Mouse (Mus musculus) retina, postnatal 1 day (tissue): Measurements from ENCODE around the gene Psmd11.
"Not testable (repeated sequence)": the region's sequence is repeated elsewhere in the genome, so short reads cannot be mapped to it uniquely, and the experiment has no call there.

ENCODE experiments used
- DNase-seq: peaks from one replicate; pipeline ENCODE4 v3.0.0-alpha.2; 2012

The Psmd11 gene

GRCm38 (mm10) chr11:80429009-80429475, 627 bp downstream of the Psmd11 start:
- no peak for DNase-seq

DNA sequence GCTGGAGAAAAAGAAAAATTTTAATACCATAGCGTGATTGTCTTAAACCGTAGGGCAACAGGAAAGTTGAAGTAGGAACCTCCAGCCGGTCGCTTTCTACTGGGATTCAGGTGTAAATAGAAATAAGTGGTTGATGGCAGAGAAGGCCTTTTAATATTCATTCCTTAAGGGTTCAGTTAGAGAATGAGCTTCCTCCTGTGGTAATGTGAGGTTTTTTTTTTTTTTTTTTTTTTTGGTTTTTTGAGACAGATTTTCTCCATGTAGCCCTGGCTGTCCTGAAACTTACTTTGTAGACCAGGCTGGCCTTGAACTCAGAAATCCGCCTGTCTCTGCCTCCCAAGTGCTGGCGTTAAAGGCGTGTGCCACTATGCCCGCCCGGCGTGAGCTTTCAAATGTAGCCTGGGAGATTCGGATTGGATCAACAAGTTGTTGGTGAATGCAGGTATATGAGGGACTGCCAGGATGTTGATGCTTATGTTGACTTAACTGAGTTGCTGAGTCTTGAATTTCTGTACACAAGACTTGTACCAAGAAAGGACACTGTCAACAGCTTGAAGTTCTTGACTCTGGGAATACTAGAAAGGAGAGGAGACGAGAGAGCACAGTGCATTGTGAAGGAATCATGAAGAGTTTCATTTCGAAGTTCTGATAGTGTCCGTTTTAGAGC, 1.2 kb downstream of the Psmd11 start:
- DNase-seq = no peak

DNA sequence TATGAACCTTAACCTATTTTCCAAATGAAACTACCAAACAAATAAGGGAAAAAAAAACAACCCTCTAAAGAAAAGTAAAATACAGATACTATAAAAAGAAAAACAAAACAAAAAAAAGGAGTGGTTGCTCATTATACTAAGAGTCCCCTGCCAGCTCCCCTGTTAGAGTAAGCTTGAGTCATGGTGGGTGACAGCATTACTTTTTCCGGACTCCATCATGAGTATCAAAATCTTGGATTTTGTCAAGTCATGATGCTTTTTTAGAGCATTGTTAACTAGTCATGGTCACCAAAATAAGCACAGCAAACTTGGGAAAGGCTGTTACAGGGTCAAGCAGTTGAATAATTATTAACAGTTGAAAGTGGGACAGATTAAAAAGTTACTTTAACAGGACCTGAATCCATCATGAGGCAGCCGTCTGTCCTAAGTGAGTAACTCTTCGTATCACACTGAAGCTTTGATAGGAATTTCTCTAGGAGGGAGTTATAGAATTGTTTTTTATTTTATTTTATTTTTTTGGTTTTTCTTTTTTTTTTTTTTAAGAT, 2.0 kb downstream of the Psmd11 start:
- DNase-seq = no peak

GRCm38 (mm10) chr11:80446916-80447315, 18.5 kb downstream of the Psmd11 start:
- no peak for DNase-seq

DNA sequence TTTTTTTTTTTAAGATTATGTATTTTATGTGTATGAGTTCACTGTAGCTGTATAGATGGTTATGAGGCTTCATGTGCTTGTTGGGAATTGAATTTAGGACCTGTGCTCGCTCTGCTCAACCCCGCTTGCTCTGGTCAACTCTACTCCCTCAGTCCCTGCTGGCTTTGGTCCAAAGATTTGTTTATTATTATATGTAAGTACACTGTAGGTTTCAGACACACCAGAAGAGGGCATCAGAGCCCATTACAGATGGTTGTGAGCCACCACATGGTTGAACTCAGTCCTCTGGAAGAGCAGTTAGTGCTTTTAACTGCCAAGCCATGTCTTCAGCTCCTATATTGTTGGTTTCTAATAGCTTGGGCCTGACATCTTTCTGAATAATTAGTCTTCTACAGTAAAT, 21.4 kb downstream of the Psmd11 start:
- peak; percentile 12 for DNase-seq

DNA sequence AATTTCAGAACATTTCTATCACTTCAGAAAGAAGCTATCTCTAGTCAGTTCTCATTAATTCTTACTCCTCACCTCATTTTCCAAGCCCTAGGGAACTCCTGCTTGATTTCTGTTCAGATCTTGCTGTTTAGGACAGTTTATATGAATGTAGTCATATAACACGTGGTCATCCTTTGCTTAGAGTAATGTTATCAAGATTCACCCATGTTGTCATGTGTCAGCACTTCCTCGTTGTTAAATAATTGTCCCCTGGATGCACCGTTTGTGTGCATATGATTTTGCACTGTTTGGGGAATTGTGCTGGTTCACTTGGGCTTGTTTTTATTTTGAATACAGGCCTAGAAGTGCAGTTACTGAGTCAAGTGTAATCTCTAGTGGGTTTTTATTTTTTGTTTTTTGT, 23.8 kb downstream of the Psmd11 start:
- DNase-seq = no peak

GRCm38 (mm10) chr11:80453198-80453597, 24.8 kb downstream of the Psmd11 start:
- DNase-seq = no peak

- not testable (repeated sequence) for DNase-seq
Observed at GRCm38 (mm10) chr11:80463605-80464130, 35.3 kb downstream of the Psmd11 start.

- no peak for DNase-seq
Observed at GRCm38 (mm10) chr11:80471836-80472605, 43.6 kb downstream of the Psmd11 start.

DNA sequence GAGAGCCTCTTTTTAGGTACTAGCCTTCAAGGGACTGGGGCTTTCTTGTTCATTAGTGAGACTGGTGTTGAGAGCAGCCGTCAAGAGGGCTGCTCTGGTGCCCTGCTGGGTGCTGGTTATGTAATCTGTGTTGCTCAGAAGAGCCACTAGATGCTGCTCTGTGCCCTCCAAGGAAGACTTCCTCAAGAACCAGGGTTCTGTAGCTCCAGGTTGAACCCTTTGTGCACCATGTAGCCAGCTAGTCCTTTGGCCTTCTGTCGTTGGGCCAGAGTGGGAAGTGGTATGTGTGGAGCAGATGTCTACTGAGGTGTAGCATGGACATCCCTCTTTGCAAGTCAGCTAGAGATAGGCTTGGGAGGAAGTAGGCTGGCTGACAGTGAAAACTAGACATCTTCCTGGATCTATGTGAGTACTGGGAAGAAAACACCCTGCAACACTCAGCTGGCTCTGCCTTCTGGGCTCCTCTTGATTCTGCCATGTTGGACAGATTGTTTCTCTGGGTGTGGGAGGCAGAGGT, 45.8 kb downstream of the Psmd11 start:
- DNase-seq = peak; percentile 64

DNA sequence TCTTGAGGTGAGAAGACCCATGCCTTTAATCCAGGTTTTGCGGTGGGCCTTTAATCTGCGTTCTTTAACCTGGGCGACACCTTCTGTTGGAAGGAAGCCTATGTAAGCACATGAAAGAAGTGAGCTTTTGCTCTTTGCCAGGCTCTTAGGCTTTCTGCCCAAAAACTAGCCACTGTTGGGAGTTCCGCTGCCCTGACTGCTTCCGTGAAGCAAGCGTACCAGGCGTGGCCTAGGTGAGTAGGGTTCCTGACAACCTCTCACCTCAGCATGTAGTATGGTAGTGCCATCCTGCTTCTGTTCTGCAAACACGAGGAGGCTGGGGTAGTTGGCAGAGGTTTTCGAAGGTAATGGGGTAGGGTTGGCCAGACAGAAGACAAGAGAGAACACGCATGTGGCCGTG, 46.4 kb downstream of the Psmd11 start:
- DNase-seq = no peak

DNA sequence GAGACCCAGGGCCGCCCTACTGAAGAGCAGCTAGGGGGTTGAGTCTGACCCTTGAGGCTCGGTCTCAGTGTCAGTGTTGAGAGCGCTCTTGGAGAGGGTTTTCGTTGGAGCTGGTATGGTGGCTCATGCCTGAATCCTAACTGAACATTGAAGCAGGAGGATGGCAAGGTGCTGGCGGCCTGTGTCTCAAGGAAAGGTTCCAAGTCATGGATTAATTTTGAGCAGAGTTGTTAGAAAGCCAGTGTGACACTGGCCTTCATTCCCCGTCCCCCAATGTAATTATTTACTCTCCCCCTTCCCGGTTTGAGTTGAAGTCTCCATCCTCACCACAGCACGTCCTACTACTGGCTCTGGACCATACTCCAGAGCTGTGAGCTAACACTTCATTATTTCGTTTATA, 47.1 kb downstream of the Psmd11 start:
- DNase-seq = no peak

DNA sequence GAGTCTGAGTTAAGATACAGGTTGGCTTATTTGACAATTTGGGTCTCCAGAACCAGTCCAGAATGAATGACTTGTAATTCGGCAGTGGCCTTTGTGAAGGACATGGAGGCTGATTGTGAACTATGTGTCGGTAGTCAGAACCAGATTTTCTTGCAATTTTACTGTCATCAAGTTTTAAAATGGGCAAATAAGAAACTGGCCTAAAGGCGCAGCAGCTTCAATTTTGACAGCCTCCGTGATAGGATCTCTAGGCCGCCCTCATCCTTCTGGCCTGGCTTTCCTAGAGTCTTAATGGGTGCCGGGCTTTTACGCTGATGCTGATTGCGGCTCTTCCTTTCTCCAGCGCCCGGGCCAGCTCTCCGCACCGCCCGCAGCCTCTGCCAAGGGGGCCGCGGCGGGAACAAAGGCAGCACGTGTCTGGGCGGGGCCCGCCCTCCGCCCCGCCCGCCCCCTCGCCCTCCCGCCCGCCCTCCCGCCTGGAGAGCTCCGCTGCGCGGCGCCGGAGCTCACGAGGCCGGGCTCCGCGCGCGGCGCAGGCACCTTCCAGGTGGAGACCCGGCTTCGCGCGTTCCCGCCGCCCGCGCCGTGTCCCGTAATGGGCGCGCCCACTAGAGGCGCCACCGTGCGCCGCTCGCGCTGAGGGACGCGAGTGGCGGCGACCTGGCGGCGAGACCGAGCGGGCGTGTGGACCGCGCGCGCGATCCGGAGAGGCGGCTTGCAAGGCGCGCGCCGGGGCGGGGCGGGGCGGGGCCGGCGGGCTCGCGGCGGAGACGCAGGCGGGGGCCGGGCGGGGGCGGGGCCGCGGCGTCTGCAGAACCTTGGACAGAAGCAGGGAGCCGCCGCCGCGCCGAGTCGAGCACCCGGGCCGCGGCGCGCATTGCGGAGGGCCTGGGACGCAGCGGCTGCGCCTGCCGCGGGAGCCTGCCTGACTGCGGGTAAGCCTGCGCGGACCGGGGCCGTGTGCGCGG, 48.1 kb downstream of the Psmd11 start, which contains the start of gene Cdk5r1:
Gene Cdk5r1 (plus strand): TSS at position 802 of the 968 bp plus-strand sequence.
- peak; percentile 97 for DNase-seq

DNA sequence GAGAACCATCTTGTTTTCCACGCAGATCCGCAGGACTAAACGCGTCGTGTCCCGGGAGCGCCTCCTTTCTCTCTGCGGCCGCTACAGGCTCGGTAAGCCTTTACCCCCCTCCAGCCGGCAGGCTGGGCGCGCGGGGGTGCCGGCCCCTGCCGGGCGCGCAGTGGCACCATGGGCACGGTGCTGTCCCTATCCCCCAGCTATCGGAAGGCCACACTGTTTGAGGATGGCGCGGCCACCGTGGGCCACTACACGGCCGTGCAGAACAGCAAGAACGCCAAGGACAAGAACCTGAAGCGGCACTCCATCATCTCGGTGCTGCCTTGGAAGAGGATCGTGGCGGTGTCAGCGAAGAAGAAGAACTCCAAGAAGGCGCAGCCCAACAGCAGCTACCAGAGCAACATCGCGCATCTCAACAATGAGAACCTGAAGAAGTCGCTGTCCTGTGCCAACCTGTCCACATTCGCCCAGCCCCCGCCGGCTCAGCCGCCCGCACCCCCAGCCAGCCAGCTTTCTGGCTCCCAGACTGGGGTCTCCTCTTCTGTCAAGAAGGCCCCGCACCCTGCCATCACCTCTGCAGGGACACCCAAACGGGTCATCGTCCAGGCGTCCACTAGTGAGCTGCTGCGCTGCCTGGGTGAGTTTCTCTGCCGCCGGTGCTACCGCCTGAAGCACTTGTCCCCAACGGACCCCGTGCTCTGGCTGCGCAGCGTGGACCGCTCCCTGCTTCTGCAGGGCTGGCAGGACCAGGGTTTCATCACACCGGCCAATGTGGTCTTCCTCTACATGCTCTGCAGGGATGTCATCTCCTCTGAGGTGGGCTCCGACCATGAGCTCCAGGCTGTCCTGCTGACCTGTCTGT, 49.2 kb downstream of the Psmd11 start:
- peak; percentile 40 for DNase-seq

DNA sequence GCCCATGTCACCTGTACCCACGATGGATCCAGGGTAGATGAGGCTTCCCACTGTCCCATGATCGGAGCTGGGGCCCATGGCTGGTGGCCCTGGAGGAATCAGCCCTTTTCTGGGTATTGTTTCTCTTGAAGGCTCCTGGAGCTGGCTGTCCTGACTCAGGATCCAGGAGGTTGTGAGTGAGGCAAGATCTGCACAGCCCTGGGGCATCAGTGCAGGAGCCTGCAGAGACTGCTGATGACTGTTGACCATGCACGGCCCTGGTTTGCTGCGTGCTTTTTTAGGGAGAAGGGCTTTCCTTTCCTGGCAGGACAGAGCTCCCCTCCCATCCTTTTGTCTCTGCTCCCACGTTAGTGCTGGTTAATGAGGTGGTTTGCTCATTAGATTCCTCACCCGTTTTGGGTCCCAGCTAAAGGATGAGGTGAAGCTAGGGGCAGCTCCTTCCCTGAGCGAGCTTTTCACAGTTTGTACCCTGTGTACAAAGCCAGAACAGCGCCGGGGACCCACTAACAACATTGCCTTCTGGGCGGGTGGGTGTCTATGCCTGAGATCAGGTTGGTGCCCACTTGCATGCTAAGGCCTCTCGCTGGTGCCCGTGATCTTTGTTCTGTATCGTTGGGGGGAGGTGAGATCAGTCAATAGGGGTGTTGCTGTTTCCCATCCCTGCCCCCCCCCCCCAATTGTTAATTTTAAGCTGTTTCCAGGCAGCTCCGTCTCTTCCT, 50.4 kb downstream of the Psmd11 start:
- DNase-seq = peak; percentile 58

DNA sequence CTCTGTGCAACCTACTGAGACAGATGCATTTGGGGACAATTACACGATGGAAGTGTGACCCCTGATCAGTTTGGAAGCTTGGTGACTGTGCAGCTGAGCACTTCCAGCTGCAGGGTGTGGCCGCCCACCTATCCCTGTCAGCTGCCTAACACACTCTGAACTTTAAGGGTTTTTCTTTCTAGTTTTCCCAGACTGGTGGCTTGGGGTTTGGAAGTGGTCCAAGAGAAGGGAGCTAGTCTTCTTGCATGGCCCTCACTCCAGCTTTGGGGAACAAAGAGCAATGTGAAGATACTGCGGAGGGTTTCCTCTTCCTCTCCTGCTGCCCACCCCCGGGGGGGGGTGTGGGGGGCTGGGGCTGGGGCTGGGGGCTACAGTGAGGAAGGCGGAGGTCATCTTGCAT, 51.0 kb downstream of the Psmd11 start:
- no peak for DNase-seq

DNA sequence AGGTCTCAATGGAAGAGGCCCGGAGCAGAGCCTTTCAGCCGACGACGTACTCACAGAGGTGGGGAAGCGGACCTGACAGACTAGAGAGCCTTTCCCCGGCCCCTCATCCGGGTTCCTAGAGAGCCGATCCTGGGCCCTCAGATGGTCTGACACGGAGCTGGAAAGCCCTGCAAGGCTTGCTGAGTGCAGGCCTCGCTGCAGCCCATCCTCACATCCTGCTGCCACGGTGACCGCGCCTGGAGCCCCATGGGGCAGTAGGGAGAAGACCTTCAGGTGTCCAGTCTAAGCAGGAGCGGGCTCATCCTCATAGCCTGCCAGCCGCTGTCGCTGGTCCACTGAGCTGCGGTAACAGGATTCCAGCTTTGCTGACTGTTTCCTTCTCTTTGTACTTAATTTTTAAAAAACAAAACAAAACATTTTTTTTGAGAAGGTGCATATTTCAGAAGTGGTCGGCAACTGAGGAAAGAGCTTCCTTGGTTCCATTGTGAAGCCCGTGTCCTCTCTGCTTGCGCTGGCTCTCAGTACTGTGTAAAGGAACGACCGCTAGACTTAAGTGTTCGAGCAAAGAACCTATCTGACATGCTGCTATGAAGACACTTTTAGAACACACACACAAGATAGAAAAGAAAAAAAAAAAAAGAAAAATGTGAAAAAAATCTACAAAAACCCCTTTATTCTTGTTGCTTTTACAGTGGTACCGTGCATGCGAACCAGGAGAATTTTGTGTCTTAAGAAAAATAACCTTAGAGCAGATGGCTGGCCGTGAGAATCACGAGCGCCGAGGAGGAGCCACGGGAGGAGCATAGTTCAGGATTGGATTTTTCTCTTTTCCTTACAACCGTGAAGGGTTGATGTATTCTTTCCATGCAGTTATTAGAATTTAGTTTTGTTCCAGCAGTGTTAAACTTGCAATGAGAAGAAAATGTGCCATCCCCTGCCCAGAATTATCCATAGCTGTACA, 51.8 kb downstream of the Psmd11 start:
- no peak for DNase-seq

DNA sequence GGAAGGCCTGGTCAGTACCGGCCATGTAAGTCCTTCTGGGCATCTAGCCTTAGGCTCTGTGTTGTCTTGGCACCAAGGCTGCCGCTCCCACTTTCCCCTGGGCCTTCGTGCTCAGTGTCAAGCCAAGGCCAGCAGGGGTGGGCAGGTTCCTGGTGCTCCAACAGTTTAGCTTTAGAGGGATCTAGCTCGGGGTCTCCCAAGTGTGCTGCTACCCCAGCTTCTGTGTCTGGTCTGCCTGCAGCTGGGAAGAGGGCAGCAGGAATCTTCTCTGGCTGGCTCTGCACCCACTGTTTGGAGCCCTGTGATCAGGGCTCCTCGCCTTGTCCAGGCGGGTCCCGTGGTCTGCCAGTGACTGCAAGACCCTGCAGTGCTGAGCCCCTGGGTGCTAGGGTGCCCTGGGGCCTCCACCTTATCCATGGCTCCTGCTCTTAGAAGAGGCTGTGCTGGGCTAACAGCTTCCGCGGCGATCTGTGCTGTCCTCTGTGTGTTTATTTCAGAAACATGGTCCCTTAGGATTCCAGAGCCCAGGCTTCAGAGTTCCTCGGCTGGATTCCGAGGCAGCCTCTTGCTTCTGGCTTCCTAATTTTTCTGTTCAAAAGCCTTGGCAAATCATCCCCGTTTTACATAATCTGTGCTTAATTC, 53.1 kb downstream of the Psmd11 start:
- DNase-seq = no peak

- DNase-seq = no peak
Observed at GRCm38 (mm10) chr11:80482347-80482746, 53.9 kb downstream of the Psmd11 start.
